ENCODE assay signal across 13 mouse cellular contexts in the genomic region with DNA sequence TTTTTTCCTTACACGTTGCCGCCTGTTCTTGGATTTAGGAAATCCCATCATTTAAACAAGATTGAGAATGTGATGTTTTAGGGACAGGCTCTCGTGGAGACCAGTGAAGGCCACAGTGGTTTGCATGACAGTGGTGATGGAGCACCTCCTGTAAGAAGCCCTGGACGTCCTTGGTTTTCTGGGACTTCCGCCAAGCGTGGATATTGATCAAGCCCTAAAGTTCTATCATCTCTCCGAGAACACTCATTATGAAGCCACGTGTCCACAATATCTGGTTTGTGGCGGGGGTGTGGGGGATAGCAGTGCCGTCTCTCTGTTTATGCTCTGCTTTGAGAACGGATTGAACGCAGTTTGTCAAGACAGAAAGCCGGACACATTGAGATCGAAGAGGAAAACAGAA.
"Had no signal": no experiment of that assay in that cellular context is flagged by ENCODE, and none has a peak within 500 bp of the region (broad histone marks: within the 10 kb centered on the region; RNA-seq: fewer than 3 reads in every experiment).

No protein-coding gene starts in this region.

- H3K4me1 ChIP-seq: kidney, embryonic 15.5 days; limb, embryonic 15.5 days; midbrain, embryonic 12.5 days; neural tube, embryonic 13.5 days had no signal

- H3K9ac ChIP-seq: kidney, embryonic 15.5 days; limb, embryonic 15.5 days; liver, embryonic 12.5 days; lung, embryonic 14.5 days; midbrain, embryonic 12.5 days; neural tube, embryonic 13.5 days had no signal

- H3K27ac ChIP-seq: kidney, embryonic 15.5 days; limb, embryonic 15.5 days; liver, embryonic 12.5 days; macrophage; midbrain, embryonic 12.5 days; neural tube, embryonic 13.5 days had no signal

- ATAC-seq: liver, embryonic 12.5 days; midbrain, embryonic 16.5 days had no signal

- H3K27me3 ChIP-seq: kidney, embryonic 15.5 days; limb, embryonic 15.5 days; liver, embryonic 12.5 days; megakaryocyte, embryonic 14.5 days; midbrain, embryonic 12.5 days; neural tube, embryonic 13.5 days had no signal

- DNase-seq: kidney, adult 2 months; kidney, postnatal 25 days; lung, embryonic 14.5 days; lung, postnatal 14 days; thymus, postnatal 36 days had no signal

- H3K9me3 ChIP-seq: limb, embryonic 15.5 days had no signal

- H3K4me3 ChIP-seq: kidney, embryonic 15.5 days; limb, embryonic 15.5 days; liver, embryonic 12.5 days; megakaryocyte, embryonic 14.5 days; midbrain, embryonic 12.5 days; neural tube, embryonic 13.5 days had no signal

- H3K4me2 ChIP-seq: kidney, embryonic 15.5 days; limb, embryonic 15.5 days; liver, embryonic 12.5 days; lung, embryonic 14.5 days; midbrain, embryonic 12.5 days; neural tube, embryonic 13.5 days had no signal
